Mouse (Mus musculus): ENCODE results near the gene 1700003F12Rik. TPM values are rescaled to one million over a fixed set of nuclear protein-coding genes. Genes with fewer than 3 reads are reported as not detected.

The 1700003F12Rik gene
- polyA plus RNA-seq, 1 experiment from 2014 or later = 2.1 TPM

DNA sequence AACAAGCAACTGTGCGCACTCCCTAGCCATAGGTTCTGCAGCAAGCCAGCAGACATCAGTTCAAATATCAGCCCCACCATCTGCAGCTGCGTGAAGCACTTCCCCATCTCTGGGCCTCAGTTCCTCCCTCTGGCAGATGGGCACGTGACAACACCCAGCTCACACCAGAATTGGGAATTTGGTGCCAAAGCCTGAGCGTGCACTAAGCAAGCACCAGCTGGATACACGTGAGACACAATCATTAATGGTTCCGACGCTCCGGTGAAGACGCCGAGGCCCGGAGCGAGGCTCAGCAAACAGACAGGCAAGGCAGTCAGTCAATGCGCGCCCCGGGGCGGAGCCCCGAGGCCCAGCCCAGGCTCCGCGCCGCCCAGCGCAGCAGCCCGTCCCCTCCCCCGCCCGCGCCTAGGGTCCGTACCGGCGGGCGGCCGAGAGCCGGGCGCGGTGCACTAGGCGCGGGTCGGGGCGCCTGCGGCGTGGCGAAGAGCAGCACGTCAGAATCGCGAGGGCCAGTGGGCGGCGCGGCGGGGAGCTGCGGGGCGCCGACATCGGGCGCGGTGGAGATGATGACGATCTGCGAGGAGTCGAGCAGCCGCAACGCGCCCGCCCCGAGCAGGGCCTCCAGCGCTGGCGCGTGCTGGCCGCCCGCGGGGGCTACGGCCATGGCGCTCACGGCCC, 22.3 kb downstream of the 1700003F12Rik start:
- peak overlapping the region; percentile 87 for H3K4me2 ChIP-seq
- under 1% methylated on average over 66 of the region's 70 CpGs for WGBS
- ATAC-seq (ENCODE audit: low read depth) = peak; percentile 55
- H3K9ac ChIP-seq = peak overlapping the region; percentile 71
- H3K36me3 ChIP-seq = no peaks in the 10 kb centered on the region
- H3K9me3 ChIP-seq = no peaks in the 10 kb centered on the region
- peak overlapping the region; percentile 79 for H3K4me3 ChIP-seq
- H3K27ac ChIP-seq (replicated peaks) = peak overlapping the region; percentile 77
- H3K4me1 ChIP-seq (replicated peaks) = peaks cover 54% of the 10 kb centered on the region
- H3K27me3 ChIP-seq = no peaks in the 10 kb centered on the region

DNA sequence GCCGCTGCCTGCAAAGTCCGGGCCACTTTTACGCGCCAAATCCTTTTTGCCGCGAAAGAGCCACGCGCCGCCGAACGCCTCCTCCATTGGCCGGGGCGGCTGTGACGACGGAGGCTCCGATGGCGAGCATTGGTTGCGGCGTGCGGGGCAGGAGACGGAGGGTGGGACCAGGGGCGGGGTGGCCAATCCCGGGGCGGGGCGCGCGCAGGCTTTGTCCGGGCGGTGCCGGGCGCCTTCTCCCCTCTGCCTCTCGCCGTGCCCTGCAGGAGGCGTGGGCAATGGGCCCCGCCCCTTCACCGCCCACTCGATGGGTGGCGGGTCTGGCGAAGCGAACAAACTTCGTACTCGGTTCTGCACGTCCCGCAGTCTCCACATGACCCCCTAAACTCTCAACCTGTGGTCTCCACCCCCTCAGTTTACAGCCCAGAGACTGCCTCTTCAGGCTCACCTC, 23.0 kb downstream of the 1700003F12Rik start, which contains the start of gene E2f1:
Gene E2f1, minus strand, starts transcription at position 57 of the 451 bp plus-strand sequence.
- peak; percentile 98 for ATAC-seq (ENCODE audit: low read depth)
- no peaks in the 10 kb centered on the region for H3K9me3 ChIP-seq
- H3K27me3 ChIP-seq = no peaks in the 10 kb centered on the region
- no peaks in the 10 kb centered on the region for H3K36me3 ChIP-seq
- H3K27ac ChIP-seq (replicated peaks) = peak within 1 kb of the TSS; percentile 77
- WGBS = under 1% methylated on average over 28 of the region's 44 CpGs
- peaks cover 56% of the 10 kb centered on the region for H3K4me1 ChIP-seq (replicated peaks)
- H3K4me2 ChIP-seq = peak within 1 kb of the TSS; percentile 87
- peak within 1 kb of the TSS; percentile 71 for H3K9ac ChIP-seq
- H3K4me3 ChIP-seq = peak within 1 kb of the TSS; percentile 79

- peak overlapping the region; percentile 79 for H3K4me3 ChIP-seq
Observed at GRCm38 (mm10) chr2:154570666-154571065, 23.8 kb downstream of the 1700003F12Rik start.

DNA sequence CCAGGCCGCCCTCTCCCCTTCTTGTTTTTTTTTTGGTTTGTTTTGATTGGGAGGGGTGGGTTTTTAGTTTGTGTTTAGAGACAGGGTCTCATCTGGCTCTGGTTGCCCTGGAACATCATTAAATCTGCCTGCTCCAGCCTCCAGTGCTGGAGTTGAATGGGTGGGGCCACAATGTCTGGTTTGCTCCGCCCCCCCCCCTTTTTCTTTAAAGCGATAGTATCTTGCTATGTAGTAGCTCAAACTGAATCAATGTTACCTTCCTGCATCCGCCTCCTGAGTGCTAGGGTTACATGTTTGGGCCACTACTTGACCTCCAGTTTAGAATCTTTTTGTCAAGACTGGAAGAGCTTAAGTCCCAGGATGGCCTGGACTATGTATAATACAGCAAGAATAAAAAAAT, 24.4 kb downstream of the 1700003F12Rik start:
- H3K27ac ChIP-seq (replicated peaks) = no peak overlapping the region
- peaks cover 44% of the 10 kb centered on the region for H3K4me1 ChIP-seq (replicated peaks)
- no peak for ATAC-seq (ENCODE audit: low read depth)
- no peak overlapping the region for H3K9ac ChIP-seq
- H3K4me3 ChIP-seq = no peak overlapping the region
- 83% methylated on average over 4 of the region's 4 CpGs for whole genome bisulfite sequencing
- H3K4me2 ChIP-seq = no peak overlapping the region
- no peaks in the 10 kb centered on the region for H3K27me3 ChIP-seq
- no peaks in the 10 kb centered on the region for H3K36me3 ChIP-seq
- H3K9me3 ChIP-seq = no peaks in the 10 kb centered on the region

More at GRCm38 (mm10) chr2:154570666-154571065, 23.8 kb downstream of the 1700003F12Rik start:
- no peak for ATAC-seq (ENCODE audit: low read depth)
- H3K4me2 ChIP-seq = peak overlapping the region; percentile 87
- H3K9ac ChIP-seq = peak overlapping the region; percentile 67; the same call in 1 of the 2 replicates
- H3K36me3 ChIP-seq = no peaks in the 10 kb centered on the region
- 60% methylated on average over 4 of the region's 4 CpGs for WGBS
- H3K9me3 ChIP-seq = no peaks in the 10 kb centered on the region
- 0 out of 2 replicates have a peak overlapping the region, but pooled peaks have one; percentile 74 for H3K27ac ChIP-seq (replicated peaks)
- H3K27me3 ChIP-seq = no peaks in the 10 kb centered on the region
- H3K4me1 ChIP-seq (replicated peaks) = peaks cover 50% of the 10 kb centered on the region

DNA sequence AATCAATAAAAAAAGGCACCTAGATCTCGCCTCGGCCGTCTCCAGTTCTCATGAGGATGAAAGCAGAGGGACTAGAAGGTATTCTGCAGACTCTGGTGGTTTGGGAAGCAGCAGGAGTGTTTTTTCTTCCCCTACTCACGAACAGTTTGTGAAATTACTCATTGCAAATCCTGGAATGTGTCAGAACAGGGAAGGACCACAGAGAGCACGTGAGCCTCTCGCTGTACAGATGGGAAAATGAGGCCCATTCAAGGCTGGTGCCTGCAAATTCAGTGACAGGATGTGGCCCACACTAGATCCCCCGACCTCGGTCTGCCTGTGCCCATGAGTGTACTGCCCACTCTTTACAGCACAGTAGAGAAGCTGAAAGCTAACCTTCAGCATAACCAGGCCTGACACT, 25.1 kb downstream of the 1700003F12Rik start:
- no peak overlapping the region; the same call in 1 of the 2 replicates for H3K27ac ChIP-seq (replicated peaks)
- H3K4me2 ChIP-seq = no peak overlapping the region
- no peaks in the 10 kb centered on the region for H3K27me3 ChIP-seq
- H3K9me3 ChIP-seq = no peaks in the 10 kb centered on the region
- WGBS = 72% methylated on average over 8 of the region's 8 CpGs
- no peak overlapping the region for H3K4me3 ChIP-seq
- peaks cover 42% of the 10 kb centered on the region for H3K4me1 ChIP-seq (replicated peaks)
- ATAC-seq (ENCODE audit: low read depth) = no peak
- H3K9ac ChIP-seq = no peak overlapping the region
- no peaks in the 10 kb centered on the region for H3K36me3 ChIP-seq

- Histone ChIP-seq H3K36me3 (no peaks in the 10 kb centered on the region), H3K9ac (no peak overlapping the region), H3K27ac (replicated peaks) (no peak overlapping the region), H3K4me2 (no peak overlapping the region), H3K9me3 (no peaks in the 10 kb centered on the region), H3K27me3 (no peaks in the 10 kb centered on the region), H3K4me3 (no peak overlapping the region), H3K4me1 (replicated peaks) (peaks cover 44% of the 10 kb centered on the region)
- WGBS = 82% methylated on average over 3 of the region's 3 CpGs
- no peak for ATAC-seq (ENCODE audit: low read depth)
Observed at GRCm38 (mm10) chr2:154572996-154573395, 26.1 kb downstream of the 1700003F12Rik start.

DNA sequence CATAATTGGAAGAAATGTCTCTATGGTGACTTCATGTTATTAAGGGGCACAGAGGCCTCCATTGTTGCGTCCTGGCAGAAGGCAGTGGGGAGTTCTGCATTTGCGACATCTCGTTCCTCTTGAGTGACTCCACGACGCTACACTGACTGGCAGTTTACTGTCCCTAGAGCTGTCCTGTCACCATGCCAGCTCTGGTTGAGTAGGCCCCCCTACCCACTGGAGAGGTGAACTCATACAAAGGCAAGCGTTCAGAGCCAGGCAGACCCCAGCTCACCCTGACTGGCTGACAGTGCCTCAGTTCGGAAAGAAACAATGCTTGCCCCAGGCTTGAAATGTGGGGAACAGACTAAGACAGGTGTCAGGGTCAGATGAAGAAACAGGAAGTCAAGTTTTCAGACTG, 27.4 kb downstream of the 1700003F12Rik start:
- Histone ChIP-seq H3K27me3 (no peaks in the 10 kb centered on the region), H3K4me1 (replicated peaks) (peaks cover 32% of the 10 kb centered on the region), H3K4me2 (no peak overlapping the region), H3K4me3 (no peak overlapping the region), H3K27ac (replicated peaks) (no peak overlapping the region), H3K9ac (no peak overlapping the region), H3K9me3 (no peaks in the 10 kb centered on the region), H3K36me3 (no peaks in the 10 kb centered on the region)
- no peak for ATAC-seq (ENCODE audit: low read depth)
- WGBS = 23% methylated on average over 7 of the region's 7 CpGs

DNA sequence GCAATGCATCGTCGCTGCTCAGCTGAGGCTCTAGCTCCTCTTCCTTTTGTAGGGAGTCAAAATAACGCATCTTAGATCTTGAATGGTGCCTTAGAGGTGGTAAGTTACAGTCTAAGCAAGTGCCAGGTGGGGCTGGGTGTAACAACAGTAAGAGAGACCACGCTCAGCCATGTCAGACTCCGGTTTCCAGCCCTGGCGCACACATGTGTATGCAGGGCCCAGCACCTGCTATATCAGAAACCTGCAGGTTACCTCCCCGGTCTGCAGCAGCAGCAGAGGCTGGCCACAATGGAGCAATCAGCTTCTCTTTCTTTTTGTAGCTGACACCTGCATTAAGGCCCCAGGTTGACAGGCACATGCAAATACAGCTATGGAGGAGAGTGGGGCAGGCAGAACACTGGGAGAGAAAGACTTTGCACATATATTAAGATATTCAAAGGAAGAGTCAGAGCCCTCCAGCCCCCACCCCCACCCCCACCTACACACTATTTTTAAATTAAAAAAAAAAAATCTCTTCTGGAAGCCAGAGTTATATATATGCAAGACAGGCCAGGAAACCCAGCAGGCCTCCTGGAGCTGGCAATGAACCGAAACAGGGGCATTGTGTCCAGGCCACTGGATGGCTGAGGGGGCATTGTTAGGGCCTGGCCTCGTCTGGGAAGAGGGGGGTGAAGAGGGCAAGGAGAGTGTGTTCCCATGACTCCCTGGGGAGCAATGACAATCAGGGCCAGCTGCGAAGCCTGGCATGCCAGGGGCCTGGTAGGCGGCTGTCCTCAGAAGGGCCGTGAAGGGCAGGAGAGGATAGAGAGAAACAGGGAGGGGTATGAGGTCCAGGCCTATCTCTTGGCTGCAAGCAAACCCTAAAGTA, 30.2 kb downstream of the 1700003F12Rik start:
- H3K4me3 ChIP-seq = no peak overlapping the region
- no peaks in the 10 kb centered on the region for H3K9me3 ChIP-seq
- H3K27me3 ChIP-seq = no peaks in the 10 kb centered on the region
- H3K36me3 ChIP-seq = no peaks in the 10 kb centered on the region
- H3K4me1 ChIP-seq (replicated peaks) = peaks cover 19% of the 10 kb centered on the region
- peak; percentile 75 for ATAC-seq (ENCODE audit: low read depth)
- peak overlapping the region; percentile 53 for H3K9ac ChIP-seq
- 15% methylated on average over 12 of the region's 12 CpGs for WGBS
- H3K4me2 ChIP-seq = no peak overlapping the region
- peak overlapping the region; percentile 75 for H3K27ac ChIP-seq (replicated peaks)

GRCm38 (mm10) chr2:154577744-154578067, 30.8 kb downstream of the 1700003F12Rik start:
- peak overlapping the region; percentile 75 for H3K27ac ChIP-seq (replicated peaks)
- no peaks in the 10 kb centered on the region for H3K36me3 ChIP-seq
- no peak overlapping the region for H3K4me3 ChIP-seq
- ATAC-seq (ENCODE audit: low read depth) = 0 out of 2 replicates have a peak, but pooled peaks have one; percentile 38
- no peak overlapping the region for H3K4me2 ChIP-seq
- 59% methylated on average over 6 of the region's 6 CpGs for WGBS
- H3K4me1 ChIP-seq (replicated peaks) = peaks cover 19% of the 10 kb centered on the region
- H3K27me3 ChIP-seq = no peaks in the 10 kb centered on the region
- H3K9me3 ChIP-seq = no peaks in the 10 kb centered on the region
- H3K9ac ChIP-seq = peak overlapping the region; percentile 22; the same call in 1 of the 2 replicates

- WGBS = 75% methylated on average over 8 of the region's 8 CpGs
- no peak overlapping the region for H3K9ac ChIP-seq
- H3K27me3 ChIP-seq = no peaks in the 10 kb centered on the region
- H3K4me3 ChIP-seq = no peak overlapping the region
- H3K27ac ChIP-seq (replicated peaks) = no peak overlapping the region; the same call in 1 of the 2 replicates
- no peaks in the 10 kb centered on the region for H3K36me3 ChIP-seq
- ATAC-seq (ENCODE audit: low read depth) = no peak
- H3K9me3 ChIP-seq = no peaks in the 10 kb centered on the region
- no peak overlapping the region for H3K4me2 ChIP-seq
- H3K4me1 ChIP-seq (replicated peaks) = peaks cover 35% of the 10 kb centered on the region
Observed at GRCm38 (mm10) chr2:154580586-154580985, 33.7 kb downstream of the 1700003F12Rik start.

DNA sequence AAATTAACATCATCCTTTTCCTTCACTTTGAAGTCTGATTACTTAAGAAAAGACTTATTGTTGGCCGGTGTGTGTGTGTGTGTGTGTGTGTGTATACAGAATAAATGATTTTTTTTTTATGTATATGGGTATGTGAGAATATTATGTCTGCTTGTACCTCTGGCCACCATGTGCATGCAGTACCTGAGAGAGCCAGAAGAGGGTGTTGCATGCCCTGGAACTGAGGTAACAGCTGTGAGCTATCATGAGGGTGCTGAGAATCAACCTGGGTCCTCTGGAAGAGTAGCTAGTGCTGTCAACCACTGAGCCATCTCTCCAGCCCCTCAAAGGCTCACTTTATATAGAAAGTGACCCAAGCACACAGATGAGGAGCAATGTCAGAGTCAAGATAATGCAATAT, 34.5 kb downstream of the 1700003F12Rik start:
- Histone ChIP-seq H3K9ac (no peak overlapping the region), H3K9me3 (no peaks in the 10 kb centered on the region), H3K4me2 (no peak overlapping the region), H3K27ac (replicated peaks) (no peak overlapping the region), H3K4me3 (no peak overlapping the region), H3K4me1 (replicated peaks) (peaks cover 38% of the 10 kb centered on the region), H3K27me3 (no peaks in the 10 kb centered on the region), H3K36me3 (no peaks in the 10 kb centered on the region)
- no peak for ATAC-seq (ENCODE audit: low read depth)
- WGBS = 90% methylated on average over 1 of the region's 1 CpGs

All from neural tube, embryonic 13.5 days (tissue).